Mouse (Mus musculus) left cerebral cortex, adult 8-10 months (tissue): ENCODE measurements around the gene Bri3bp. TPM values are rescaled to one million over a fixed set of nuclear protein-coding genes. Genes with fewer than 3 reads are reported as not detected.

Source experiments
- microRNA-seq, 2 experiments: library from miRNA; unstranded; fragments of <30 nt; microRNA quantifications; one replicate each; pipeline ENCODE4 v1.2.0; 2022
- total RNA-seq, 4 experiments: library from RNA; stranded (reverse); gene quantifications; 2 replicates each; pipeline ENCODE4 v1.2.4; 2022

The Bri3bp gene
- total RNA-seq, 4 experiments from 2014 or later, result 81.9 to 94.4 (median 86.6) TPM

Small RNA genes within 50 kb of the gene (microRNA-seq; reads per million reads assigned to microRNA genes)
- 0 reads per million in 2 experiments for gene Gm27551

Other genes starting within 250 kb of the Bri3bp start
- 10 to 100 TPM; 28.6 to 34.9 (median 30.0) TPM for gene Scarb1, start 100.5 kb upstream of the Bri3bp start, total RNA-seq
- gene Gm10382, start 52.2 kb upstream of the Bri3bp start, total RNA-seq, result under 1 TPM in 2 of 4 experiments, not detected in 2; 0.39 to 0.51 TPM
- 100 to 1,000 TPM; 799 to 904 (median 900) TPM for gene Ubc, start 51.4 kb upstream of the Bri3bp start, total RNA-seq
- gene Dhx37, start 7.4 kb upstream of the Bri3bp start, total RNA-seq, result 10 to 100 TPM in 3 of 4 experiments, 1 to 10 TPM in 1; 9.4 to 12.9 (median 11.7) TPM
- gene Aacs, start 34.2 kb downstream of the Bri3bp start, total RNA-seq, result 10 to 100 TPM; 40.9 to 49.1 (median 44.4) TPM
- 100 to 1,000 TPM; 123 to 141 (median 129) TPM for gene Tmem132b, start 90.2 kb downstream of the Bri3bp start, total RNA-seq